Mouse (Mus musculus) brain, adult 2 months (tissue): ENCODE results near the gene Gm20489.

Source experiments
- DNase-seq: peaks from one replicate; pipeline ENCODE4 v3.0.0; 2011; ENCODE audit warnings: low read depth, low spot score

Gene Gm20489

DNA sequence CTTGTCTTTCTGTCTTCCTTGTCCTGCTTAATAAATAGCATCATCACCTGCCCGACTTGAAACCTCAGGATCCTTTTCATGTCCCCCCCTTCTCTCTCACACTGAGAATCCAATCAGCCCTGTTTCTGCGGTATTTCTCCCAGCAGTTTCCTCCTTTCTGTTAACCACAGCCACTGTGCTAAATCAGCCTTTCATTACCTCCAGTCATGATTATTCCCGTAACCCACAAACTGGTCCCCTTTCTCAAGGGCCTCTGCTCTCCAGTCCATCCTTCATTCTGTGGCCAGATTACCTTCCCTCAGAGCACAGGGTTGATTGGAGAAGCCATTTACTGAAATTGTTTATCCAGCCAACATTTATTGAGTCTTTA is at the start of gene Gm20489:
Gm20489 (minus strand) TSS at position 269 of the 370 bp plus-strand sequence.
- DNase-seq, result no peak

DNA sequence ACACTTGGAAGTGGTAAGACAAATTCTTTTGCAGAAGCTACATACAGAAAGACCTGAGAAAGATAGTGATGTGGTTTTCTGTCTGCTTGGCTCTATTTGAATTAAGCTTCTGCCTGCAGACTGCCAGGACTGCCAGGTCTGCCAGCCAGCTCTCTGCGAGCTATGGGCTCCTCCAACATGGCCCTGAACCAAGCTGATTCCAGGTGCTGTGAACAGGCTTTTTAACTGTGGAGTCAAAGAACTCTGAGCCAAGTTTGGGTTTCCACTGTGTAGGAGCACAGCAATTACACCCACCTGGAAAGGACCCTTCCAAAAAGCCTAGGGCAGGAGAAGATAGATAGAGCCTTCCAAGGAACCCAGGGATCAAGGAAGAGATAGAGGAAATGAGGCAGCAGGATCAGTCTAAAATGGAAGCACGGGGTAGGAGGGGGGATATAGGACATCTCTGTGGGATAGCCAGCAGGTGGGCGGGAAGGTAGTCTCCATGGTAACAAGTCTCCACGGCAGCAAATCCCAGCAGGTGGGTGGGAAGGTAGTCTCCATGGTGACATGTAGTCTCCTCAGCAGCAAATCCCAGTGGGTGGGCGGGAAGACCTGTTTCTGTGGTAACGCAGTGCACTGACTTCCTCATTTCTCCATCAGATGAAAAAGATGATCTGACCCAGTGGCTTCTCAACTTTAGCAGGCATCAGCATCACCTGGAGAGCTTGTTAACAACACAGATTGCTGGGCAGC is 45.0 kb upstream of the Gm20489 start:
- DNase-seq, result peak; percentile 94

- peak; percentile 55 for DNase-seq
These were observed 40.5 kb upstream of the Gm20489 start for GRCm38 (mm10) chrX:101309299-101309698.

GRCm38 (mm10) chrX:101304646-101305045 is 35.8 kb upstream of the Gm20489 start:
- peak; percentile 71 for DNase-seq

DNA sequence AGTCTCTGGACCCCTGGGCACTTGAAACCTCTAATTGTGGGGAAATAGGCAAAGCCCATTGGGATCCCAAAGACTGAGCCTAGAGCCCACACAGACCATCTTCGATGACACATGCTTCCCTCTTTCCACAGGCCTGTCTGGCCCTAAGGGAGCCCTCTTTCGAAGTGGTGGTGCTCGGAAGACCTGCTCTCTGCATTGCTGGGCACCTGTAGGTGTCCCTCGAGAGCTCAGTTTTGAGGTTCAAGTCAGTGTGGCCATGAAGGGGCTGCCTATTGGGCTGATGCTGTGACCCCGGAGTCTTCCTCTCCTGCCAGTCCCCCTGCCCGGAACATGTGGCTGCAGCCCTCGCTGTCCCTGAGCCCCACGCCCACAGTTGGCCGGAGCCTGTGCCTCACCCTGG is 32.8 kb upstream of the Gm20489 start:
- peak; percentile 57 for DNase-seq

- peak; percentile 70 for DNase-seq
These were observed 31.7 kb upstream of the Gm20489 start for GRCm38 (mm10) chrX:101300427-101301030.

GRCm38 (mm10) chrX:101299473-101300426 is 30.9 kb upstream of the Gm20489 start:
- peak; percentile 67 for DNase-seq

GRCm38 (mm10) chrX:101299055-101299454 is 30.2 kb upstream of the Gm20489 start, which contains the start of gene Nlgn3:
Nlgn3 (plus strand) TSS chrX:101299168.
- DNase-seq, result peak; percentile 59

DNA sequence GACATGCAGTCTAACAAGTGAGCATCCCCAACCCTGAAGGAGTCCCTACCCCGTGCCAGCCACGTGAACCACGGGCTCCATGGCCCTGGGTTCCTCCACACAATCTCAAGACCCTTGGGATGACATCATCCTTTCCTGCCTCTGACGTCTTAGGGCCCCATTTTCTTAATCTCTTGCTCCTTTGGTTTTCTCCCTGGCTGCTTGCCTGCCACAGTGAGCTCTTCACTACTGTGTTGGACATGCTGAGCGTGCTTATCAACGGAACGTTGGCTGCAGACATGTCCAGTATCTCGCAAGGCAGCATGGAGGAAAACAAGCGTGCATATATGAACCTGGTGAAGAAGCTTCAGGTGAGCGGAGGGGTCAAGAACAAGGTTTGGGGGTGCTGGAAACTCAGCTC is 21.3 kb upstream of the Gm20489 start:
- no peak for DNase-seq

DNA sequence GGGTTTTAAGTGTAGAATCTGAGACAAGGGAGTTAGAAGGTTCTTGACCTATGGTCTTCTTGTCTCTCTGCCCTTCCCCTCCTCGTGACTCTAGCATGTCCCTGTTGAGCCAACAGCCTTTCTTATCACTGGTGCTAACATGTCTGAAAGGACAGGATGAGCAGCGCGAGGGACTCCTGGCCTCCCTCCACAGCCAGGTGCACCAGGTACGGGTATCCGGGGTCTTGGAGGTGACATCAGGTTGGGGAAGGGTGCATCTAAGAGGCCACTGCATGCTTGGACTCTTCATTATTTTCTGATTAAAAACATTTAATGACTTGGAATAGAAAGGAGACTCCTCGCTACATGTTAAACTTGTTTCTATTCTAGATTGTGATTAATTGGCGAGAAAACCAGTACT is 20.2 kb upstream of the Gm20489 start:
- no peak for DNase-seq

GRCm38 (mm10) chrX:101288432-101288831 is 19.6 kb upstream of the Gm20489 start:
- DNase-seq, result no peak

- DNase-seq, result no peak
These were observed 18.7 kb upstream of the Gm20489 start for GRCm38 (mm10) chrX:101287543-101287942.

- DNase-seq, result no peak
These were observed 17.3 kb upstream of the Gm20489 start for GRCm38 (mm10) chrX:101285953-101286670.

GRCm38 (mm10) chrX:101285534-101285933 is 16.7 kb upstream of the Gm20489 start:
- peak; percentile 73 for DNase-seq

GRCm38 (mm10) chrX:101282813-101283212 is 14.0 kb upstream of the Gm20489 start:
- DNase-seq, result no peak

GRCm38 (mm10) chrX:101273875-101274738 is 5.3 kb upstream of the Gm20489 start, which contains the start of gene Med12:
Med12 (plus strand) TSS chrX:101274030.
- DNase-seq, result peak; percentile 94

DNA sequence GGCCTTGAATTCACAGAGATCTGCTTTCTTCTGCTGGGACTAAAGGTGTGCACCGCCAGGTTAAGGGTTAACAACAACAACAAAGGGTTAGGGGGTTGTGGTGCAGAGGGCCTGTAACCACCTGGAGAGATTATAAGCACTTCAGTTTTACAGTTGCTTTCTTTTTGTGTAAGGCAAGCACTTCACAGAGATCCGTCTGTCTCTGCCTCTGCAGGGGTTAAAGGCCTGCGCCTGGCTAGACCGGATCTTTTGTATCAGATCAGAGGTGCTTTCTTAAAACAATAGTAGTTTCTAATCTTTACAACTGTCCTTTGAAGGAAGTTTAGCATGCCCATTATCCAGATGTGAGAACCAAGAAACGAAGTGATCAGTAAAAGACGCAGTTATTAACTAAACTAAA is 4.6 kb upstream of the Gm20489 start:
- no peak for DNase-seq

DNA sequence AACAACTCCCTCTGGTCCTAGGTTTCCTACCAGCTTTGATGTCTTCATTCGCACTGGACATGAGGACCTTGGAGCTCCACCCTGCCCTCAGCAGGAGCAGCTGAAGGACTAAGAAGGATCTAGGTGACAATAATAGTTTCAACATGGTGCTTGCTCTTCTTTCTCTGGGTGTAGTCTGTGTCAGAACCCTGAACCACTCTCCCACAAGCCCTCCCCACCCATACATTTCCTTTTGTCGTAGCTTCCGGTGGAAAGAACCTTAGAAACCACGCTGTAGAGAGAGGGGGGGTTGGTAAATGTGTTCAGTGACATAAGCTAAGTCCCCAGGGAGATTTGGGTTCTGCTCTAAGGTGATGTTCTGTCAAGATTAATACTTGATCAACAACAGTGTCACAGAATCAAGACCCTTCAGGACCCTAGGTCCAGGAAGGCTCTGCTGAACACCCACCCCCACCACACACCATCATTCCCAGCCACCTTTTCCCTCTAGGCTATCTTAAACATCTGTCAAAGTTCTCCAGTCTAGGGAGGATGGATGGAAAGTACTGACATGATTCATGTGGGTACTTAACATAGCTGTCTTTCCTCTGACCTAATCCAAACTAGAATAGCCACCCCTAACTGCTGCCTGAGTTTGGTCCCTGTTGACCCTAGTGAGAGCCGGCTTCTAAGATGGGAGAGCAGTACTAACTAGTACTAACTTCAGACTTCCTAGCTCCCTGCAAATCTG is 633 bp downstream of the Gm20489 start, which contains the start of gene Il2rg:
Il2rg (minus strand) TSS at position 231 of the 730 bp plus-strand sequence.
- DNase-seq, result no peak

- no peak for DNase-seq
These were observed 2.2 kb downstream of the Gm20489 start for GRCm38 (mm10) chrX:101266631-101267030.

DNA sequence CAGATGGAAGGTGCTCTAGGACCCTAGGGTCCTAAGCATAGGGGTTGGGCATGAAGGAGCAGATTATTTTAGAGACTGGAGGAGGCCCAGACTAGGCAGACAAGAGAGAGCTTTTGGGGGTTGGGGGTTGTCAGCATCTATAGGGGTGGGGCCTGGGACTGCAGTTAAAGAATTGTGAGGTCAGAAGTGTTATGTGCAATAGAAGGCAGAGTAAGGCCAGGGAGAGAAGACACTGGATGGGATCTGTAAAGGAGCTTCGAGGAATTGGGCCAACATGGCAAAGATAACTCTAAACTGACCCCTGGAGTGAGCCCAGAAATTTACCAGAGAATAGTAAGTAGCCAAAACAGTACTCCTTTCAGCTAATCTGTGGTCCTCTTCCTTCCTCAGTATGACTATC is 4.9 kb downstream of the Gm20489 start, which contains the start of gene Gm614:
Gm614 (minus strand) TSS at position 101 of the 400 bp plus-strand sequence.
- no peak for DNase-seq
